Mouse (Mus musculus) heart, adult 8-10 months (tissue): ENCODE data around the gene Laptm5. TPM values are rescaled to one million over a fixed set of nuclear protein-coding genes. Genes with fewer than 3 reads are reported as not detected.

Experiments
- total RNA-seq, 4 experiments: library from RNA; stranded (reverse); gene quantifications; 2 replicates each; pipeline ENCODE4 v1.2.4; 2022

The Laptm5 gene
- total RNA-seq, 4 experiments from 2014 or later, result 9.9 to 35.1 (median 12.5) TPM

Other genes with a start within 250 kb of the Laptm5 start
- gene Pum1, start 249.8 kb upstream of the Laptm5 start, total RNA-seq, result 10 to 100 TPM; 53.7 to 65.4 (median 60.3) TPM
- gene Sdc3, start 120.6 kb upstream of the Laptm5 start, total RNA-seq, result 10 to 100 TPM; 24.2 to 48.6 (median 39.2) TPM
- gene Matn1, start 31.3 kb downstream of the Laptm5 start, total RNA-seq, result not detected